Mouse (Mus musculus) monocyte, adult 5-6 weeks (primary cell): ENCODE measurements around the gene Asb2. TPM values are rescaled to one million over a fixed set of nuclear protein-coding genes. Genes with fewer than 3 reads are reported as not detected.
A peak's percentile ranks its signal among the peaks of the same experiment; 100 is the strongest.

Experiments used
- ATAC-seq: fragments of 153-309, 156-312 bp; replicated peaks from 2 replicates; pipeline ENCODE4 v1.8.0; 2017; ENCODE audit warnings: mild to moderate bottlenecking; ENCODE audit not compliant: low TSS enrichment, insufficient number of reproducible peaks, severe bottlenecking, poor library complexity, low FRiP score
- total RNA-seq: library from RNA; stranded (forward); fragments of 200-1000, 200-491, 200-594 nt; gene quantifications from 3 replicates; pipeline ENCODE4 v1.2.3, GENCODE M21; 2017

The Asb2 gene
- total RNA-seq, 1 experiment from 2014 or later = 4.0 TPM

DNA sequence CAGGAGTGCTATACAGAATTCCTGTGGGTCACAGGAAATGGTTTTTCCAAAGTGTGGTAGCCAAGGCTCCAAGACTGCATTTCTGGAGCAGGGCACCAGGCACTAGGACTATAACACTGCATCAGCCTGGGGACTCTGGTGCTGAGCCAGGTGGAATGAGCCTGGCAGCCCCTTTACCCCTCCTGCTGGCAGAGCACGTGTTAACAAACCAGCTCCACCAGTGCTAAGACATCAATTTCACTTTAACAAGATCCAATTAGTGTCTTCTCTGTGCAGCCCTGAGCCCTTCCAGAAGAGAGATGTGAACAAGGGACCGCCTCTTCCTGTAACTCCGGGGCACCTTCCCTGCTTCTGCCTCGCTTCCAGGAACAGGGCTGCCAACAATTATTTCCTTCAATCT, 68.5 kb downstream of the Asb2 start:
- no peak for ATAC-seq

- no peak for ATAC-seq
These were observed 72.4 kb downstream of the Asb2 start for GRCm38 (mm10) chr12:103283411-103283810.

DNA sequence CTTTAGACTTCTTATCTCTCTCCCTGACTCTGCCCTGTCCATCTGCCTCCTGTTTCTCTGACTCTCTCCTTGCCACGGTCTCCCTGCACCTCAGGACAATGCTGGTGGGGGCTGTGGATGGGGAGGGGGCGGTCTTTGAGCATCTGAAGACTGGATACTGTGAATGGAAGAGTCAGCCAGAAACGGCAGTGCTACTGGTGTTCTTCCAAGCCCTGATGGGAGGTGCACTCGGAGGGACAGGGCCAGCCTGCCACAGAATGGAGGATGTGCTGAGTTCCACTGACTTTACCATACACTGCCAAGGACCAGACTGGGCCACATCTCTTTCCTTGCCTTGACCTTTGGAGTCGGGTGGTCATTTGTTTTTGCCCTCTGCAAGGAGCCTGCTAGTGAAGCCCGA, 72.9 kb downstream of the Asb2 start:
- ATAC-seq = 0 out of 2 replicates have a peak, but pooled peaks have one; percentile 21

- no peak for ATAC-seq
These were observed 73.9 kb downstream of the Asb2 start for GRCm38 (mm10) chr12:103281912-103282311.

- ATAC-seq = no peak
These were observed 74.3 kb downstream of the Asb2 start for GRCm38 (mm10) chr12:103281491-103281890.

- no peak for ATAC-seq
These were observed 79.4 kb downstream of the Asb2 start for GRCm38 (mm10) chr12:103276422-103276821.

DNA sequence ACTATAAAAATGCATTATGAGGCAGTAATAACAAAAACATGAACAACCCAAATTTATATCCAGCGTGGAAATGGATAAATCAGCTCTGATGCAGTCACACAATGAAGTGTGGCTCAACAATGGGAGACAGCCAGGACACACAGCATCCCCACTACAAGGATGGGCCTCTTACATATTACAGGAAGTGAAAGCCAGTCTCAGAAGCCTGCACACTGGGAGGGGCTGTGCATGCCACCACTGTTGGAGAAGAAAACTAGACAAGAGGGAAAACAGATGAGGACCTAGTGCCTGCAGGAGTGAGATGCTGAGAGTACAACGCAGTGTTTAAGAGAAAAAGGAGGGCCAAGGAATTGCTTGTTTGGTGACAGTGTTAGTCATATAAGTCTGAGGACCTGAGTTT, 82.1 kb downstream of the Asb2 start:
- no peak for ATAC-seq

DNA sequence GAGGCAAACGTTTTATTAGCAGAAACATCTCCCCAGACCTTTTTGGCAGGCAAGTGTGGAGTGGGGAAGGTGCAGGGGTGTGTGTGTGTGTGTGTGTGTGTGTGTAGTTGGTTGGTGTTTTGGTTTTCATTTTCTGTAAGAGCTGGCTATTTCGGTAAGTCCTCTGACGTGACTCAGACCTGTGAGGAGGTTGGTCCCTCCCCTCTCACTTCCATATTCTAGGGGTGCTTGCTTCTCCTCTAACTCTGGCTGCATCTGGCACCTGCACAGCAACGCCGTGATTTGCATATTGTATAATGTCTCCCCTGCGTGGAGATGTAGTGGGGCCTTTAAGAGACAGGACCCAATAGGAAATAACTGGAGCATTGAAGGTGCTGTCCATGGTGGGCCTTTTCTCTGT, 82.8 kb downstream of the Asb2 start:
- no peak for ATAC-seq

DNA sequence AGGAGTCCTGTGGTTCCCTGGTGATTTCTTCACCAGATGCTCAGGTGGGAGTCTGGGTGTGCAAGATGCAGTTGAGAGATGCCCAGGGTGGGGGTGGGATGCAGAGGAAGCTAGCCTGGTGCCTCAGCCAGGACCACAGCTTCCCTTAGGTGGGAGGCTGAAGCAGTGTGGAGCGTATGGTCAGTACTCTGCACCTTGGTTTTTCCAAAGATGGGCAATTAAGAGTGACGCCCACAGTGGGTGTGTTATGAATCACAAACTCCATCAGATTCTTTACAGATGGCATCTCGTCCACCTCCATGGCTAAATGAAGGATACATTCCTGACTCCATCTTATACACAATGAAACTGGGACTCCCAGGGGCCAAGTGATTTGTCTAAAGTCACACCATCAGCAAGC, 83.6 kb downstream of the Asb2 start:
- ATAC-seq = no peak

Other genes with a start within 250 kb of the Asb2 start
- gene Prima1, start 113.9 kb downstream of the Asb2 start, total RNA-seq = not detected in 3 replicates
- gene Fam181a, start 45.0 kb downstream of the Asb2 start, total RNA-seq = not detected in 3 replicates
- 0.68 to 2.0 TPM (median 1.5 TPM) in 3 replicates for gene Otub2, start 32.7 kb upstream of the Asb2 start, total RNA-seq
- 1.3 to 3.6 TPM (median 1.4 TPM) in 3 replicates for gene 9330161L09Rik, start 51.8 kb upstream of the Asb2 start, total RNA-seq
- 105 to 146 TPM (median 129 TPM) in 3 replicates for gene Ddx24, start 69.8 kb upstream of the Asb2 start, total RNA-seq
- 33.7 to 72.1 TPM (median 37.1 TPM) in 3 replicates for gene Ifi27, start 78.2 kb upstream of the Asb2 start, total RNA-seq
- gene Ifi27l2a, start 87.7 kb upstream of the Asb2 start, total RNA-seq = 199 to 360 TPM (median 283 TPM) in 3 replicates
- gene Ifi27l2b, start 101.2 kb upstream of the Asb2 start, total RNA-seq = 3.0 TPM in 1 of 3 replicates, not detected in the others
- 0.29 to 0.75 TPM (median 0.39 TPM) in 3 replicates for gene Ppp4r4, start 176.3 kb upstream of the Asb2 start, total RNA-seq